Comparison of ENCODE assay signal across 21 mouse cellular contexts in genomic region chr19:21004411-21004810, GRCm38 (mm10). TPM values are rescaled to one million over a fixed set of nuclear protein-coding genes. Genes with fewer than 3 reads are reported as not detected.
DNase-seq lines count a peak whose midpoint lies in the region.
"Had no signal": no experiment of that assay in that cellular context is flagged by ENCODE, and none has a peak within 500 bp of the region (broad histone marks: within the 10 kb centered on the region; RNA-seq: fewer than 3 reads in every experiment).

No protein-coding gene starts in this region.

- peak; percentile 7 for DNase-seq in layer of hippocampus, adult 11-12 months (ENCODE audit: low spot score)
- DNase-seq in layer of hippocampus, postnatal 10 days (ENCODE audit: low spot score in 2 of 2) = no peak
- DNase-seq in Muller cell, postnatal 12 days (ENCODE audit: inconsistent ontology term) = peak; percentile 21
- DNase-seq in brain, adult 2 months (ENCODE audit: low read depth, low spot score) = peak; percentile 28
- DNase-seq in layer of hippocampus, adult 9-11 months = peak; percentile 25
- DNase-seq in left cerebral cortex, adult 8-10 months (ENCODE audit: low spot score in 2 of 2) = no peak
- DNase-seq: adrenal gland, adult 2 months; adrenal gland, postnatal 36 days; B cell, adult 2 months; cerebellum, adult 11 months; cerebellum, adult 9-10 months; cerebellum, postnatal 36 days; embryo, embryonic 11 days; gastrocnemius, postnatal 10 days; kidney, adult 11 months; kidney, postnatal 25 days; lung, embryonic 14.5 days; lung, postnatal 14 days had no signal

RNA-seq across cellular contexts. Expression of gene Tmc1, which starts 50.4 kb away (rescaled TPM):
- not detected for total RNA-seq in layer of hippocampus, postnatal 10 days (2021)
- under 1 TPM; 0.39 to 0.60 (median 0.54) TPM for total RNA-seq in left cerebral cortex, adult 8-10 months (2022)
- total RNA-seq: adrenal gland, adult 2 months; gastrocnemius, postnatal 10 days; heart, postnatal 25 days; left cerebral cortex, postnatal 14 days; liver, adult 2 months had no signal

Comparison
In these comparisons a context has a peak if more than half of its experiments do, and no peak if none do; other contexts are left out.
1. DNase-seq: peak in layer of hippocampus, adult 11-12 months (single experiment), Muller cell, postnatal 12 days (single experiment), brain, adult 2 months (single experiment) and layer of hippocampus, adult 9-11 months (single experiment); none in layer of hippocampus, postnatal 10 days (0 of 2) and left cerebral cortex, adult 8-10 months (0 of 2).